Mouse (Mus musculus) CD4-positive helper T cell, adult 2 months (primary cell): ENCODE data around the gene Helz.

Source experiments
- DNase-seq: peaks from one replicate; pipeline ENCODE4 v3.0.0-alpha.2; 2012; ENCODE audit warnings: low read depth, missing footprints, low spot score

The Helz gene

DNA sequence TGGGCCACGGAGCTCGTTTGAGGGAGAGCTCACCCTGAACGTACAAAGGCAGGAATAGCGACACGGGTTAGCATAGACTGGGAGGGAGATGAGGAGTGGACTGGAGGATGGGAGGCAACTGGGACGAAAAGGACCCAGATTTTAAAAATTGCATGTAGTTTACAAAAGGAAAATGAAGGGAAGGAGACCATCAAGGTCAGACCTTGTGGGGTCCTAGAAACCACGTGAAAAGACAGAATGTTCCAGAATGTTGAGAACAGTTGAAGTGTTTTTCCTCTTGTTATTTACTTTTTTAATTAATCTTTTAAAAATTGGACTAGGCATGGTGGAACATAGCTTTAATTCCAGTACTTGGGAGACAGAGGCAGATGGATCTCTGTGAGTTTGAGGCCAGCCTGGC is 173.3 kb downstream of the Helz start:
- no peak for DNase-seq

DNA sequence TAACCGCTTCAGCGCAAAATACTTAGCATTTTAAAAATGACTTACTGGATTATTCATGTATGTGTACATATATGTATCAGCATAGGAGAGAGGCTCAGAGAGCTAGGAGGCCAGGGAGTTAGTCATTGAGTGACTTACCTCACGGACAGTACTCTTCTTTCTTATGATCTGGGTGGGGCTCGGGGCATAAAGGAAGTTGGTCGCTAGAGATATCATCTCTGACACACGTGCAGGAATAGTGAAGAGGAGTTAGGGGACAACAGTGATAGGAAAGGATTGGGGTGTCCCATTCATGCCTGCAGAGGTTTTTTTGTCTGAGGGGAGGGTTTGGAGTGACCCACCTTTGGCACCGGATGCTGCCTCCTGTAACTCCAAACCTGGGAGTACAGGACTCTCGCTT is 176.9 kb downstream of the Helz start:
- no peak for DNase-seq

DNA sequence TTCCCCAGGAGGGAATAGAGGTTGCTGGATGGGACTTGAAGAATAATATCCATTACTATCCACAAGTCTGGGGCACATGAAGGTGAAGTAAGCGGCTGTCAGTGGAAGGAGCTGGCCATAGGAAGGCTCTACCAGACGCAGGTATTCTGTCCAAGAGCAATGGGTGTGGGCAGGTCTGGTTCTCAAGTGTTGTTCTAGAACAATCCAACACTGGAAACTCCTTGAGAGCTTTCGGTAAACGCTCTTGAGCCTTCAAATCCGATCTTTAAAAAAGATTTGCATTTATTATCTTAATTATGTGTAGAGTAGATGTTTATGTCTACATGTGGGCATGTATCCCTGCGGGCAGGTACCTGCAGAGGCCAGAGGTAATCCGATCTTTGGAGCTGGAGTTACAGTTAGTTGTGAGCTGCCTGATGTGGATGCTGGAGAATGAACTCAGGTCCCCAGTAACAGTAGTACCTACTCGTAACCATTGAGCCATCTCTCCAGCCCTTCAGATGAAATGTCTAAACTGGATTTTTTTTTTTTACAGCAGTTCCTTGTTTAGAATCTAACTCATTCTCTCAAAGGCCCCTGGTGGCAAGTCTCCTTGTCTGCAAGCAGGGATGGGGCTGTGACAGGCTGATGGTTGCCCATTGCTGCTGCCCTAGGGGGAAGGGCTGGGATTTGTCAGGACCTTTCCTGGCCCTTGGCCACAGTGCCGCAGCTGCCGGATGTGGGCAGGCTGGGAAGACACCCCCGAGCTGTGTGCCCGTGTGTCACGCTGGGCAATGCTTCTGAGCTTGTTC is 180.5 kb downstream of the Helz start:
- DNase-seq = no peak

DNA sequence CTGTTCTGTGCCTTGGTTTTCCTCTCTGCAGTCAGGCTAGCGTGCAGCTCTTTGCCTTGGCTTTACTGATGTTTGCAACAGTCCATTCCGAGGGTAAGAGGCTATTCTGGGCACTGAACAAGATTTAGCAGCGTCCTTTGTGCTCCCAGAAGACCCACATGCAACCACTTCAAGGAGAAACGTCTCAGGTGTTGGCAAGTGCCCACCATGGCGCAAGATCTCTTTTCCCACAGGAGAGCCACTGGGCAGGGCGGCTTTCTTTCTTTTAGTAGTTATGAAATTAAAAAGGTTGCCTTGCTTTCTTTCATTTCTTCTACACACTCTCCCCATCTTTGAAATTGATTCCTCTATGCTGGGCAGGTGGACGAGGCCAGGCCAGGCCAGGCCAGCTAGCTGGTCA is 181.4 kb downstream of the Helz start:
- no peak for DNase-seq

DNA sequence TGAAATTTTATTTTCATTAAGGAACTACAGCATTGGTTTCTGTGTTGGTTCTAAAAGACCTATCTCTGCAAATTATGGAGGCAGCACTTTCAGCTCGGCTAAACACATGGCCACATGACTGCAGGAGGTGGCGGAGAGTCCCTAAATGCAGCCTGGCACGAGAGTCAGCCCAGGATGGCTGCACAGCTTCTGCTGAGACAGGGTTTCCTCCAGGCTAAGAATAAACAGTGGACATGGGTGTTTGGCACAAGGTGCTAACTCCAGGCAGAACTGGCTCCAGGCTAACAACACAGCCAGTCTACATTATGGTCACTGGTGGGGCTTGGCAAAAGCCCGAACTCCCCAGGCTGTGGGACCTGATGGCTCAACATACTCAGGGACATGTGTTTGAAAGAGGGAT is 183.2 kb downstream of the Helz start:
- no peak for DNase-seq

DNA sequence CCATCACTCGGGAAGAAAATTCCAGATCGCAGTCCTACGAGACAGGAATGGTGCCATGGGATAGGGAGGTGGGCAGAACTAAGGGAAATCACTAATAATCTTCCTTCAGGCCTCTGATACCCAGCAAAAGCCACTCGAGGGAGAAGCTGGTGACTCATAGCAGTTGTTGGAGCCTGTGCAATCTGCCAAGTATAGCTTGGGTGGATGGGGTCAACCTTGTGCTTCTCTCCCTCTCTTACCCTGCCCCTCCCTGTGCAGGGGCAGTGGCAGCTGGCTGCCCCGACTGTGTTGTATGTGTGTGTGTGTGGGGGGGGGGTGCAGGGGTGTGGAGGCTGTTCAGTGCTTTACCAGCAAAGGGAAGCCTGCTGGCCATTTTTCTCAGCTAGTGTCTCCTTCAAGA is 183.8 kb downstream of the Helz start:
- no peak for DNase-seq

DNA sequence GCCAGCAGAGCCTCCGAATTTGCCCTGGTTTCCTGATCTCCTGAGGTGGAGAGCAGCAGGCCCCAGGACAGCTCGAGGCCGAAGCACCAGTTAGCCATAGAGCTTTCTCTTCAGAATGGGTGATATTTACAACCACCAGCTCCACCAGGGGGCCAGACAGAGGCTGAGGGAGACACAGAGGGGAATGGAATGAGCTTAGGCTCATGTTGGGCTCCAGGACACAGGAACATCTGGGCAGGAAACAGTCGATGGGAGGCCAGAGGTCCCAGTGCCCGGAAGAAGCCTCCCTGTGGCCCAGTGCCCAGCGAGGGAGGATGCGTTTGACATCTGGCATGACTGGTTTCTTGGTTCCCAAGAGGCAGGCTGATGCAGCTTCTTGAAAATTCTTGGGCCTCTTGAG is 186.4 kb downstream of the Helz start:
- no peak for DNase-seq

DNA sequence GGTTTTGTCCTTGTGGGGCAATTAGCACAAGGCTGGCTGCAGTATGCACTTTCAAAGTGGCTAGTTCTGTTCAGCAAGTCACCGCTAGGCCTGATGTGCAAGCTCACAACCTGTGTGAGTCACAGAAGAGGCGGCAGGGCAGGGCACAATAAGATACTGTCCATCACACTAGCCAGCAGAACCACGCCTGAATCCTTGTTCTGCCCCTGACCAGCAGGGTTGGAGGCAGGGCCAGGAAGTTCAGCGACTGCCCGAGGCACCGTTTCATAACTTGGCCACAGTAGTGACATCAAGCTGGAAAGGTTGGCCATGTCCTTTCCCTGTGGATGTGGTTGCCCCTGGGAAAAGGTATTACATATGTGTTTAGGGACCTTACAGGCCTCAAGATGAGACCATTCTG is 190.2 kb downstream of the Helz start:
- no peak for DNase-seq

DNA sequence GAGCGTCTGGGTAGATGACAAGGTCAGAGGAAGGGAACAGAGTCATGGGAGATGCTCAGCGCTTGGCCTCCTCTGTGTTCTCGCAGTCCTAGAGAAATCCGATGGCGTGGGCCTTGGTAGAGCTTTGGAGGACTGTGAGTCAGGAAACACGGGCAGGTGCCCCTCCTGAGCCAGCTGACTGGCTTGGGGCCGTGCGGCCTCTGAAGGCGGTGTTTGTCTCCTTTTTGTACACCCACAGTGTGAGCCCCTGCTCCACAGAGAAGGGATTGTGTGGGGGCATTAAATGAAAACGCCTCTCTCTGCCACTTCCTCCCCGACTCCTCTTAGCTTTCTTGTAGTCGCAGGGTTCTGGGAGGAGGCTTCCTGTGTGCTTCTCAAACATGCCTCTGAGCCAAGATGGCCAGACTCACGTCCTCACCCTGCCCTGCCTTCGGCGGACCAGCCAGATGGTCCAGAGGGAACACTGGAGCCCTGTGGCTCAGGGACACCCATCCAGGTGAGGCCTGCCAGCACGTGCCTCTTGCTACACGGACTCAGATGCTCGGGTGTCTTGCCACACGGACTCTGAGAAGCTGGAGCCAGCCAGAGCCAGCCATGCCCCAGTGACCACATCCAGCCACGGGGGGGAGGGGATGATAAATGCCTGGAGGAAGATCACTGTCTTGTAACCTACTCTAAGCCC is 190.8 kb downstream of the Helz start:
- no peak for DNase-seq

DNA sequence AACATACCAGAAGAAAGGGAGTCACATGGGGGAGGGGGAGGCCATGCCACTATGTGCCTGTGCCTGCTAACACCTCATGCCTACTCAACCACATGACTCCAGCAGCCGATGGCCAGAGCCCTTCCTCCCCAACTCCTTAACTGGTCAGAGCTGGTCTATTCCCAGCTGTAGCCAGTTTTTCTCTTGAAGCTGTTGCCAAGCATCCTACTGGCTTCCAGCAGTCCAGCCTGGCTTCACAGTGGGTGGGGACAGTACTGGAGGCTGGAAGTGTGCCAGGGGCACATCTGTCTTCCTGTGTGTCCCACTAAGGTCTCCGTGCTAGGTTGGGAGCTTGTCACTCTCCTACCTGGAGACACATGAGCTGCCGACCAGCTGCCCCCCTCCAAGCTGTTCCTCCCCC is 195.4 kb downstream of the Helz start:
- DNase-seq = no peak
